Mouse (Mus musculus) activated CD4-positive, CD25-positive, alpha-beta regulatory T cell, adult 4 months (primary cell): ENCODE results near the gene 9130213A22Rik. TPM values are rescaled to one million over a fixed set of nuclear protein-coding genes. Genes with fewer than 3 reads are reported as not detected.
"Not testable (repeated sequence)": the region's sequence is repeated elsewhere in the genome, so short reads cannot be mapped to it uniquely, and the experiment has no call there.

Experiments
- ATAC-seq: one replicate; pipeline ENCODE4 v1.8.0; 2017
- polyA plus RNA-seq, 2 experiments: library from polyadenylated mRNA; unstranded; fragments of 100-300 nt; shearing (Covaris generic); gene quantifications; one replicate each; pipeline ENCODE4 v1.2.1; 2017

The 9130213A22Rik gene
- polyA plus RNA-seq, 2 experiments from 2014 or later, result not detected

- ATAC-seq, result no peak
Measured at GRCm38 (mm10) chr11:69105227-69105626, 17.2 kb downstream of the 9130213A22Rik start.

- no peak for ATAC-seq
Measured at GRCm38 (mm10) chr11:69104487-69104886, 17.9 kb downstream of the 9130213A22Rik start.

- no peak for ATAC-seq
Measured at GRCm38 (mm10) chr11:69103531-69104435, 18.6 kb downstream of the 9130213A22Rik start.

- no peak for ATAC-seq
Measured at GRCm38 (mm10) chr11:69103121-69103520, 19.3 kb downstream of the 9130213A22Rik start.

GRCm38 (mm10) chr11:69102403-69102725 lies 20.0 kb downstream of the 9130213A22Rik start:
- no peak for ATAC-seq

GRCm38 (mm10) chr11:69101604-69102402 lies 20.6 kb downstream of the 9130213A22Rik start:
- ATAC-seq, result no peak

- ATAC-seq, result no peak
Measured at GRCm38 (mm10) chr11:69100639-69101360, 21.6 kb downstream of the 9130213A22Rik start.

GRCm38 (mm10) chr11:69099915-69100345 lies 22.5 kb downstream of the 9130213A22Rik start:
- ATAC-seq, result peak; percentile 4

- ATAC-seq, result no peak
Measured at GRCm38 (mm10) chr11:69099177-69099914, 23.0 kb downstream of the 9130213A22Rik start.

- ATAC-seq, result no peak
Measured at GRCm38 (mm10) chr11:69098762-69099091, 23.7 kb downstream of the 9130213A22Rik start.

- peak; percentile 43 for ATAC-seq
Measured at GRCm38 (mm10) chr11:69098039-69098761, 24.2 kb downstream of the 9130213A22Rik start.

GRCm38 (mm10) chr11:69096987-69097900 lies 25.1 kb downstream of the 9130213A22Rik start:
- no peak for ATAC-seq

GRCm38 (mm10) chr11:69096360-69096986 lies 25.9 kb downstream of the 9130213A22Rik start:
- no peak for ATAC-seq

GRCm38 (mm10) chr11:69095511-69096231 lies 26.7 kb downstream of the 9130213A22Rik start:
- ATAC-seq, result no peak

GRCm38 (mm10) chr11:69094697-69095429 lies 27.5 kb downstream of the 9130213A22Rik start, which contains the start of gene Per1:
Gene Per1 (plus strand): TSS chr11:69095217.
- peak; percentile 57 for ATAC-seq

- ATAC-seq, result not testable (repeated sequence)
Measured at GRCm38 (mm10) chr11:69093856-69094255, 28.5 kb downstream of the 9130213A22Rik start.

GRCm38 (mm10) chr11:69092871-69093270 lies 29.5 kb downstream of the 9130213A22Rik start:
- ATAC-seq, result no peak

GRCm38 (mm10) chr11:69092386-69092751 lies 30.0 kb downstream of the 9130213A22Rik start:
- no peak for ATAC-seq
